Mouse (Mus musculus) cortical plate, adult 2 months (tissue): Measurements from ENCODE around the gene Adam19. TPM values are rescaled to one million over a fixed set of nuclear protein-coding genes. Genes with fewer than 3 reads are reported as not detected.

Source experiments
- H3K27ac ChIP-seq: fragments of 200-500 bp; 2 replicates; pipeline ENCODE4 v1.5.1; 2012; ENCODE audit warnings: low read length, control low read depth, inconsistent platforms; ENCODE audit not compliant: insufficient read depth
- H3K4me1 ChIP-seq: fragments of 200-500 bp; 2 replicates; pipeline ENCODE4 v1.6.1; 2011; ENCODE audit warnings: low read length; ENCODE audit not compliant: control insufficient read depth, insufficient read depth
- H3K4me3 ChIP-seq: fragments of 200-500 bp; 2 replicates; pipeline ENCODE4 v1.5.1; 2011; ENCODE audit warnings: mild to moderate bottlenecking, low read length, control low read depth; ENCODE audit not compliant: insufficient read depth
- CTCF ChIP-seq: fragments of 200-500 bp; IDR thresholded peaks from 2 replicates; pipeline ENCODE4 v1.5.1; 2011; ENCODE audit warnings: mild to moderate bottlenecking, control low read depth, low read length; ENCODE audit not compliant: insufficient read depth; ENCODE audit errors: extremely low read depth
- POLR2A ChIP-seq: fragments of 200-500 bp; IDR thresholded peaks from 2 replicates; pipeline ENCODE4 v1.6.1; 2011; ENCODE audit warnings: mild to moderate bottlenecking, low read length, control low read depth; ENCODE audit not compliant: insufficient read depth; ENCODE audit errors: extremely low read depth
- polyA plus RNA-seq: library from polyadenylated mRNA; depleted of rRNA; stranded (reverse); fragments of >200 nt; gene quantifications from 2 replicates; pipeline ENCODE4 v1.2.3, GENCODE M21; 2012

The Adam19 gene
- polyA plus RNA-seq, 1 experiment = 9.9 TPM

DNA sequence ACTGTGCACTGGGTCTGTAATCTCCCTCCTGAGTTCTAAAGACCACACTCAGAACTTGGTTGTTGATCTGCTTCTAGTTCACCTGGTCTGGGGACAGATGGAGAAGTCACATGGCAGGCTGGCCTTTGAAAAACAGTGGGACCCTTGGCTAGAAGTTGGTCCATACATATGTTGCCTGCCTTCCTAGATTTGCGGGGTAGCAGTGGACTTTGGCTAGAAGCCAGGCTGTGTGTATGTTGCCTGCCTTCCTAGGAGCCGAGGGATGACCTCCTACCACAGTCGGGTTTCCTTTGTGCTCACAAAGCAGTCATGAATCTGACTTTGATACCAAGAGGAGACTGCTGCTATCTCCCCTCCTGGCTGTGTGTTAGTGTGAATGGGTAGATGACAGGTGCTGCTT lies 41.3 kb downstream of the Adam19 start:
- no peak for TF ChIP-seq CTCF
- TF ChIP-seq POLR2A = no peak
- Histone ChIP-seq H3K27ac (no peak overlapping the region), H3K4me1 (peaks cover 2% of the 10 kb centered on the region; the same call in 1 of the 2 replicates), H3K4me3 (no peak overlapping the region)

DNA sequence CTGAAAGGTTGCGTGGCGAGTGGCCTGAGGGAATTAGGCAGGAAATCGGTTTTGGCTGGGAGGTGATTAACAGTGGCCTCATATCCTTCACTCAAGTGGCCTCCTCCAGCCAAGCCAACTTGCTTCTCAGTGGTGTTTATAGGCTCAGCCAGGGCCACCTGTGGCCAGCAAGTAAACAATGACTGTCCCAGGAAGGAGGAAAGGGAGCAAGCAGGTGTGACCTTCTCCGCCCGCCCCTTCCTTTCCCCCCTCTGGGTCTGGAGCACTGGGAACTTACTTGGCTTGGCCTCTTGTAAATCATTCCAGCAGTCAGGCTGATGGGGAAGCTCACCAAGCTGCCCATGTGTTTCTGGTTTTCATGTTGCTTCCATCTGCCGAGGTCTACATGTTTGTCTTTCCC lies 46.3 kb downstream of the Adam19 start:
- TF ChIP-seq POLR2A (no peak), CTCF (no peak)
- Histone ChIP-seq H3K4me3 (no peak overlapping the region), H3K4me1 (no peaks in the 10 kb centered on the region), H3K27ac (no peak overlapping the region)

DNA sequence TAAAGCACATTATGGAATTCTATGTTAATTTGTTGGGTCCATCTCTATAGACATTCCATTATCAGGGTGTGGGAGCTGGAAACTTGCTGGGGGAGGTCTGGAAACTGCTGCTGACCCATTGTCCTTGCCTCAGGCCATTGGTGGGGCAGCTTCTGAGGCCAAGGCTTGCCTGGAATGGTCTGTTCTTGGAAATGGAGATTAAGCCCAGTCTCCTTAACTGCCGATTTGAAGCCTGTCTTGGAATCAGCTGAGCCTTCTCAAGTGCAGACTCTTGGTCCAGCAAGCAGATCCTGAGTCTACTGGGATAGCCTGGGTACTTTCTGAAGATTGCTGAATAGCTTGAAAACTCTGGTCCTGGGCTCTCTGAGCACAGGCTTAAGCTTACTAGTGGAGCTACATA lies 51.3 kb downstream of the Adam19 start:
- TF ChIP-seq CTCF = no peak
- TF ChIP-seq POLR2A = no peak
- no peak overlapping the region for H3K27ac ChIP-seq
- no peaks in the 10 kb centered on the region for H3K4me1 ChIP-seq
- no peak overlapping the region for H3K4me3 ChIP-seq

DNA sequence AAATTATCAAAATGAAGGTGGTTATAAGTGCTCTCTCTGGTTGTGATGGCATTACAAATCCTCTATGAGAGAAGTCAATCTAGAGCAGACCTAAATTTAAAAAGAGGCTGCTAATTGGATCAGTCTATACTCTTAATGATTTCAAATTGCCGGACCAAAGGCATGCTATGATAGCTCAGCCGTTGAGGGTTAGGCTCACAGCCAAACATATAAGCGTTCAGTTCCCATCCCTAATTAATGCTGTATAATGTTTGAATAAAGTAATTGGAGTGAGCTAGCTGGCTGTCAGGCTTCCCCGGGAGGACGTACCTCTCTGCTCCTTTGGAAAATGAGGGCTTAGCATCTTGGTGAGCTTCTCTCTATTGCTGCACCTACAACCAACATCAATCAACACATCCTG lies 53.4 kb downstream of the Adam19 start:
- TF ChIP-seq POLR2A (no peak), CTCF (no peak)

DNA sequence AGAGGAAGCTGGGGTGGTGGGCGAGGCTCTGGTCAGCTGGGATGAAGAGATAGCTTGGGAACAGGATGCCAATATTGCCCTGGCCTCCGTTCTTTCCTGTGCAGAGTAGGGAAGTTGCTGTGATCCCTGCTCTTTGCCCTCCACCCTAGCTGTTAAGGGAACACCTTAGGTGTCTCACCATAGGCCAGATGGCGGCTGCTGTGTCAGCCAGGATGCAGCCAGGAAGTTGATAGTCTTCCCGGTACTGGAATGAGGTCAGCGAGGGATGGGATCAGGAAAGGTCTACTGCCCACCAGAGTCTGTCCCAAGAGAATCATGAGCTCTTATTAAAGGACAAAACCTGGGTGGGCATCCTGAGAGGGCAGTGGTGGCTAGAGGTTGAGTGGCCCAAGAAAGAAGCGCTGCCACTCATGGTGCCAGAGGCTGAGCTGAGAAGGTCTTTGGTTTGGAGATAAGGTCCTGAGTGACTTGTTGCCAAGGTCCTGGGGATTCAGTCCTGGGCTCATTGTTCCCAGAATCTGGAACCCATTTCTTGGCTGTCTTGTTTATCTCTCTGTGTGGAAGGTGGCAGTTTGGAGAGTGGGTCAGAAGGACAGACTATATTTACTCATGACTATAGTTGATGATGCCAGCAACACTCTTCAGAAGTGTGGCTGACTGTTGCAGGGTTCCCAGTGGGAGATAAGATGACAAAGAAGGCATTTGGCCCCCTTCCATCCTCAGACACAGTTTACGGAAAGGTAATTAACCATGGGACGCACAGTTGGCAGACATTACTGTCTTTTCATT lies 54.6 kb downstream of the Adam19 start:
- TF ChIP-seq POLR2A (no peak), CTCF (no peak)
- no peaks in the 10 kb centered on the region for H3K4me1 ChIP-seq
- H3K4me3 ChIP-seq = no peak overlapping the region
- H3K27ac ChIP-seq = no peak overlapping the region

More for the DNA sequence above, 53.4 kb downstream of the Adam19 start:
- Histone ChIP-seq H3K4me1 (no peaks in the 10 kb centered on the region), H3K27ac (no peak overlapping the region), H3K4me3 (no peak overlapping the region)

DNA sequence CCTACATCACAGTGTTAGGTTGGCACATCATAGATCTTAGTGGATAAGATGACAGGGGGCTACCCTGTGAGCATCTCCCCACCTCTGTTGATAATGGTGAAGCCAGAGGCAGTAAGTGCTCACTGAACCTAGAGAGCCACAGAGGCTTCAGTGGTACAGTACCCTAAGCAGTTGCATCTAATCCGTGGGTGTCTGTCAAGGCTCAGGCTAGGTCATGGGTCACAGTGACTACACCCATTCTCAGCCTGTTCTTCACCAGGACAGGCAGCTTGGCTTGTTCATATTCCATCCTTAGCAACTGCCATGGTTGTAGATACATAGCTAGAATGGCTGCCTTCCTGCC lies 55.1 kb downstream of the Adam19 start:
- no peak overlapping the region for H3K4me3 ChIP-seq
- H3K4me1 ChIP-seq = peaks cover under 1% of the 10 kb centered on the region; the same call in 1 of the 2 replicates
- H3K27ac ChIP-seq = no peak overlapping the region
- TF ChIP-seq POLR2A (no peak), CTCF (no peak)

DNA sequence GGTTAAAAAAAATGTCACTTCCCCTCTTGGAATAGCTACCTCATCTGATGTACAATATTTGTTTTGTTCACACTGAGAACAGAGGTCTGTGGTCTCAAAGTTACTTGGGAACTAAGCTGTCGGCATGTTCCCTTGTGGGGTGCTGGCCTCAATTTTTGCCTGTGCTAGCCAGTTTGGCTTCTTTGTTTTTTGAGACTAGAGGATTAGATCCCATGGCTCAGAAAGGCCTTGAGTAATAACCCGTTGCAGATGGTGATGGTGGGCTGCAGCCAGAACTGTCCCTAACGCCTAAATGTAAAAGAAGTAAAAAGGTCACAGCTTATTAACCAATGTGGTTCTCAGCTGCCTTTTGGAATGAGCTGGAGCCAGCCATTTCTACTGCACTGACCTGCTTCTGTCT lies 57.4 kb downstream of the Adam19 start:
- Histone ChIP-seq H3K27ac (no peak overlapping the region), H3K4me1 (peaks cover 2% of the 10 kb centered on the region; the same call in 1 of the 2 replicates), H3K4me3 (no peak overlapping the region)
- TF ChIP-seq POLR2A (no peak), CTCF (no peak)

DNA sequence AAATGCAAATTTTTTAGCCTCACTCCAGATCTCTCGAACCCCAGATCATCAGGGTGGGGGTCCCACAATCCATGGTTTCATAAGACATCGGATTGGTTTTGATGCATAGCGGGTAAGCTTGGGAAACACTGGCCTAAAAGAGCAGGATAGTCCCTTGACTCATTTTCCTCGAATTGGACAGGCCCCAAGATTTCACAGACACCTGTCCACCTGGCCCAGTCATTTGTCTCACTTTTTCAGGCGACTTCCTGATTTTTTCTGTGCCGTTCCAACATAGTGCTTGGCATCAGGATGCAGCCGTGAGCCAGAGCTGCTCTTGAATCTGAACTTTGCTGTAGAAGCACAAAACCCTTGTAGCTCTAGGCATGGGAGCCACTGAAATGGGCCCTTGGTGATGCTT lies 58.4 kb downstream of the Adam19 start:
- H3K4me1 ChIP-seq = peaks cover 2% of the 10 kb centered on the region; the same call in 1 of the 2 replicates
- H3K4me3 ChIP-seq = no peak overlapping the region
- H3K27ac ChIP-seq = no peak overlapping the region
- TF ChIP-seq CTCF (no peak), POLR2A (no peak)

DNA sequence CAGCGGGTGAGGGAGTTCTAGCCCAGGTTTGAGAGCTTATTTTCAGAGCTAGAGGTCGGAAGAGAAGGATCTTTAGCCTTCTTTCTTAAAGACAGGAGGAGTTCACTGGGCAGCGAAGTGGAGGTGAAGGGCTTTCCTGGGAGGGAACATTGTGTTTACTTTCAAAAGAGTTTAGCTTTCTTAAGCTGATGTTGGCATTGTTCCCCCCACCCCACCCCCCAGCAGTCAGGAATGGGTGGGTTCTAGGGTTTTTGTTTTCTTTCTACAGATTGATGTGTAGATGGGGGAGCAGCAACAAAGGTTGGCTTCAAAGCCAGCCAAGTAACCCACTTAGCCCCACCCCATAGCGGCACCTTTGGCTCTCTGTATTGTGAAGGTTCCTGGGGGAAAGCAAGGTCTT lies 59.2 kb downstream of the Adam19 start:
- H3K27ac ChIP-seq = no peak overlapping the region
- no peak overlapping the region for H3K4me3 ChIP-seq
- peaks cover 2% of the 10 kb centered on the region; the same call in 1 of the 2 replicates for H3K4me1 ChIP-seq
- no peak for TF ChIP-seq POLR2A
- no peak for TF ChIP-seq CTCF

DNA sequence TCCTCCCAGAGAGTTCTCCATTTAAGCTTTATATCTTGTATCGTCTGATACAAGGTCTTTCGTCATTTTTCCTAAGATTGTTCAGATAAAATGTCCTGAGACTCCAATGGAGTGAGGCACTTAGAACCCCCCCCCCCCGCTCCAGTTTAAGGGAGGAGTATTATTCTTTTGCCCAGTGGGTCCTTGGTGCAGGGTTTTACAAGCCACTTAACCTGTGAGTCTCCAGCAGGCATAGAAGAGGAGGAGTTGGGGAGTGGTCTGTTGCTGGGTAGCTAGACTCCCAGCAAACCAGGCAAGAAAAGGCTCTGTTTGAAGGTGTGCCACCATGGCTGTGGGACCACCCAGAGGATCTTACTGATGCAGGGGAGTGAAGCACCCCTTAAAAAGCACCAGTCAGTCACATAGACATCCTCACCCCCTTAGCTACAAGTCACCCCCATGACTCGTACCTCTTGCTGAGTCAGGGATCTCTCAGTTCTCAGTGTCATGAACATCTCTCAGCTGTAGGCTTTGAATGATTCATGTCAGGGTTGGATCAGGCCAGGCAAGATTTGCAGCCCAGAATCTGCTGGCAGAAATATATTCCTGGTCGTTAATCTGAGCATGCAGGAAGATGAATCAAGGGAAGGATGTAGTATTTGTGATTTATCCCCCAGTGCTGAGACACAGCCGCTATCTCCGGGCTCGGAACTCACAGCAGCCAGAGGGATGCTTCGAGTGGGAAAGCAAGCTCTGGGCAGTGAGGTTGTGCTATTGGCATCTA lies 59.8 kb downstream of the Adam19 start:
- peaks cover 2% of the 10 kb centered on the region; the same call in 1 of the 2 replicates for H3K4me1 ChIP-seq
- H3K27ac ChIP-seq = no peak overlapping the region
- no peak overlapping the region for H3K4me3 ChIP-seq
- TF ChIP-seq POLR2A (no peak), CTCF (no peak)
